Mouse (Mus musculus): Measurements from ENCODE around the gene Grin2d. TPM values are rescaled to one million over a fixed set of nuclear protein-coding genes. Genes with fewer than 3 reads are reported as not detected.
A peak's percentile ranks its signal among the peaks of the same experiment; 100 is the strongest.

Gene Grin2d
- total RNA-seq, 2 experiments from 2014 or later, result 0.44 to 0.64 TPM

GRCm38 (mm10) chr7:45793240-45793639 is 84.9 kb downstream of the Grin2d start:
- DNase-seq, result no peak
- intact Hi-C loops (cut with DNase I; ENCODE audit: low total_unique reads), result no loop called here

GRCm38 (mm10) chr7:45791756-45792490 is 86.3 kb downstream of the Grin2d start:
- no peak for DNase-seq
- intact Hi-C loops (cut with DNase I; ENCODE audit: low total_unique reads), result no loop called here

DNA sequence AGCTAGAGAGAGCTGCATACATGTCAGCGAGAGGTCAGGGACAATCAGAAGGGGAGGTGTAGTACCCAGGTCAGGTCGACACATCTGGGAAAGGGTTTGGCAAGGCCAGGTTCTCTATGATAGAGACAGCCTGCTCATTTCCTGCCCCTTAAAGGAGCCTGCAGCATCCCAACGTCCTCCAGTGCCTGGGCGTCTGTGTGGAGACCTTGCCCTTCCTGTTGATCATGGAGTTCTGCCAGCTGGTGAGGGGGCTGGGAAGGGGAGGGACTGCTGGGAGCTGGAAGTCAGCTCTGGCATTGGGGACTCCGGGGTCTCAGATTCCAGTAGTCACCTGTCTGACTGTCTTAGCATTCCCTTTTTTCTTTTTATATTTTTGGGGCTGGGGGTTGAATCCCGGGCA is 87.5 kb downstream of the Grin2d start:
- no peak for DNase-seq
- intact Hi-C loops (cut with DNase I; ENCODE audit: low total_unique reads), result no loop called here

DNA sequence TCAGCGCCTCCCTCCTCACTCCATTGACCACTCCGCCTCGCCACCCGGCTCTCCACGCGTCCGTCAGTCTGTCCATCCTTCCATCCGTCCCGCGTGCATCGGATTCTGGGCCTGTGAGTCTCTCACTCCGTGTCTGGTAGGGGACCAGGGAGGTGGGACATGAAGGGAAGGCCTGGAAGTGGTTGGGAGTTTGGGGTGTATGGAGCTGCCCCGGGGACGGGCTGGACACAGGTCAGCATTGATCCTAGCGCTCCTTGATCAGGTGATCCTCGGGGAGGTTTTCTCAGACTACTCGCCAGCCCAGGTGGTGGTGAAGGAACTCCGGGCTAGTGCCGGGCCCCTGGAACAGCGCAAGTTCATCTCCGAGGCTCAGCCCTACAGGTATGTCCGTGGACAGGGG is 90.5 kb downstream of the Grin2d start:
- DNase-seq, result no peak
- intact Hi-C loops (cut with DNase I; ENCODE audit: low total_unique reads), result no loop called here

DNA sequence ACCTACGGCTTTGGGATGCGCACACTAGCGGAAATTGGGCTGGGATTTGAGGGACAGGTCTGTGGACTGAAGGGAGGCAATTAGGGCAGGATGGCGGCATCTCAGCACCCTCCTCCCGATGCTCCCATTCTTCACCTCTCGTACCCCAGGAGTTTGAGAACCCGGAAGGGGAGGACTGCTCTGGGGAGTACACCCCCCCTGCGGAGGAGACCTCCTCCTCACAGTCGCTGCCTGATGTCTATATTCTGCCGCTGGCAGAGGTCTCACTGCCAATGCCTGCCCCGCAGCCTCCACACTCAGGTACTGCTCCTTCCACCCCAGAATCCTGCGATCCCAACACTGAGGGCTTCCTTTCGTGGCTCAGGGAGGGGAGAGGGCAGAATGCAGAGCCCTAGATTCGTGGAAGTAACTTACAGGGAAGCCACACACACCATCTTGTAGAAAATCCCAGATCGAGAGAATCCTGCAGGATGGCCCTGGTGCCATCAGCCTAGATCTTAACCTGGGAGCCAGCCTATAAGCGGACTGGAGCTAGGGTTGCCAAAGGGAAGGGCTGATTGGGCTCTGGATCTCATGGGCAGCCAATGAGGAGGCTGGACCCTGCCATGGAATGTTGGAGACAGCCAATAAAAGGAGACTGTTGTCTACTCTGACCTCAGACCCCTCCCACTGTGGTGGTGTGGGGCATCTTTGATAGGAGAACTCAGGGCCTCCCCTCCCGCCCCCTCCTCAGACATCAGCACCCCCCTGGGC is 91.3 kb downstream of the Grin2d start:
- no peak for DNase-seq
- intact Hi-C loops (cut with DNase I; ENCODE audit: low total_unique reads), result no loop called here

DNA sequence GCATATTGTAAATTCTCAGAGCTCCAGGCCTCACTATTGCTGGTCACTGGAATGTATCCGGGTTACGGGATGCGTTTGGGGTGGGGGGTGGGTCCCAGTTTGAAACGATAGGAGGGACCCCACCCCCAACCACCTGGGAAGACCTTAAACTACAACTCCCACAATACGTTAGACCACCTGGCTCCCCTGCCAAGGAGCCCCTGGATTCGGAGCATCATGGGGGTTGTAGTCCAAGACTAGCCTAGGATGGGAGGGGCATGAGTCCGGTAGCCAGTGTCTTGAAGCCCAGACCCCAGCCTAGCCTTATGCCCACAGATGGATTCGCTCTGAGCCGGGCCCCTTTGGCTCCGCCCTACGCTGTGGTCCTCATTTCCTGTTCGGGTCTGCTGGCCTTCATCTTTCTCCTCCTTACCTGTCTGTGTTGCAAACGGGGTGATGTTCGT is 92.0 kb downstream of the Grin2d start:
- no peak for DNase-seq
- intact Hi-C loops (cut with DNase I; ENCODE audit: low total_unique reads), result no loop called here

DNA sequence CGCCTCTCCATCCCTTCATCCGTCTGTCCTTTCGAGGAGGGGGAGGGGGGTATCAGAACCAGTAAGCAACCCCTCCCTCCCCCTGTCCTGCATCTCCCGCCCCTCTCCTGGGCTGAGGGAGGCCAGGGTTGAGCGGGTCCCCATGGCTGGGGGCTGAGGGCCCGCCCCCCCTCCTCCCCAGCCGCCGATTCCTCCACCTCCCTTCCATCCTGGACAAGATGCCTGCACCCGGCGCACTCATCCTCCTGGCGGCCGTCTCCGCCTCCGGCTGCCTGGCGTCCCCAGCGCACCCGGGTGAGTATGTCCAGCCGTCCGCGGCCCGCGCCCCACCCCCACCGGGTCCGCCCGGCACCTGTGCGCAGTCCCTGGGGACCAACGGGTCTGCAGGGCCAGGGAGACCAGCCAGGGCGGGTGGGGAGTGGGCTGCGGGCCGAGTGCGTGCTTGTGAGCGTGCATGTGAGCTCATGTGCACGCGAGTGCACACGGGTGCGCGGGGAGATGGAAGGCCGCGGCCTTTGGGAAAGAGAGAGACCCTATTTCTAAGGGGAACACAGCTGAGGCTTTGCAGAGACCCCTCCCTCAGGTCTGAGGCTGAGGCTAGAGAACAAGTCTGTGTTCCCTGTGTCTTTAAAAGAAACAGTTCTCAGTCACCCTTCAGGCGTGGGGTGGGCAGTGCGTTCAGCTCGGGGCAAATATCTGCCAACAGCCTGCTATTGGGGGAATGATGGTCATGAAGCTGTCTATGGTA is 92.6 kb downstream of the Grin2d start:
- intact Hi-C loops (cut with DNase I; ENCODE audit: low total_unique reads), result no loop called here
- DNase-seq, result no peak

DNA sequence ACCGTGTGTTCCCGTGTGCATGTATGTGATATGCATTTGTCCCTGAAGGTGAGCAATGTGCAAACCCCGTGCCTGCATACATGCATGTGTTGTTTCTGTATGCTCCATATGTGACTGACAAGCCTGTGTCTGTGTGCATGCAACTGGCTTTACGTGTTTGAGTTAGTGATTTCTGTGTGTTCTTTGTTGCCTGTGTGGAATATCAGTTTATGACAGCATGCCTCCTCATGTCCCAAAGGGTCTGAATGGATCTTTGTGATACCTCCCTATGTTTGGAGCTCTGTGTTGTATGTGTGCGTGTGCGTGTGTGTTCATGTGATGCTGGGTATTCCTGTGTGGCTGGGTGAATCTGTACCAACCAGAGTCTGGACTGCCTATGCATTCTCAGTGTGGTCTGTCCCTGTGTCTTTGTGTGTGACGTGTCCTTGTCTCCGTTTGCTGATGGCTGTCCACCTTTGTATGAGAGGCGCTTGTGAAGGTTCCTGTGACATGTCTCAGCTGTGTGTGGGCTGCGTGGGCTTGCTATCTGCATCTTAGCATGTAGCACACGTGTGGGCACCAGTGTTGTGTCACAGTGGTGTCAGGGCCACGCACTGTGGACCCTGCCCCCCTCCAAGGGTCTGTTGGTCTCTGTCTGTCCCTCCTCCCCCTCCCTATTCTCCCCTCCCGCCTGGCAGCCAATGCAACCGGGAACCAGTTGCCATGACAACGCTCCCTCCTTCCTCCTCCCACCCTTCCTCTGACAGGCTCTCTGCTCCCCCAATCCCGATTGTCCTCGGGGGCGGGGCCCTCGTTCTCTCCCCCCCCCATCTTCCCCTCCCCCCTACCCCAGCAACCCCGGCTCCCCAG is 93.4 kb downstream of the Grin2d start, which contains the start of gene Sult2b1:
Gene Sult2b1, minus strand, starts transcription at position 146 of the 849 bp plus-strand sequence.
- intact Hi-C loops (cut with DNase I; ENCODE audit: low total_unique reads), result no loop called here
- DNase-seq, result peak; percentile 39

GRCm38 (mm10) chr7:45783511-45784091 is 94.6 kb downstream of the Grin2d start, which contains the start of gene Lmtk3:
Gene Lmtk3 (plus strand): TSS chr7:45783738.
- intact Hi-C loops (cut with DNase I; ENCODE audit: low total_unique reads), result no loop called here
- peak; percentile 43 for DNase-seq

DNA sequence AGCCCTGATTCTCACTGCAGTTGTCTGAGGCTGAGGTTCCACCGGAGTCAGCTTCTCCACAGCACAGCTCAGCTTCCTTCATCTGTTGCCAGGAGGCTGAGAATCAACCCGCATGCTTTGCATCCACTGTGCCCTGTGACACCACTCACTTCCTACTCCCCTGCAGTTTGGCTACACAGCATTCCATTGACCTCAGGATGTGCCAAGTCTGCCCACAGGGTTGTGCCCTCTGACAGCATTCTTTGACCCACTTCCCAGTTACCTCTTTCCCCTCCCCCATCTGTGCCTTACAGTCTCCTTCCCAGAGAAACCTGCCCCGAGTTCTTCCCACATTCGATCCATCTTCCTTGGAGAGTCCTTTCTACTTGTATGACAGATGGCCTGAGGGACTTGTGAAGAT is 95.9 kb downstream of the Grin2d start:
- intact Hi-C loops (cut with DNase I; ENCODE audit: low total_unique reads), result no loop called here
- DNase-seq, result no peak

Other genes with a start within 250 kb of the Grin2d start
- gene Mamstr, start 238.4 kb downstream of the Grin2d start, total RNA-seq (2021), result 10 to 100 TPM; 60.3 to 85.3 TPM
- gene Fut2, start 212.0 kb downstream of the Grin2d start, total RNA-seq (2021), result under 1 TPM; 0.58 to 0.66 TPM
- gene Ntn5, start 194.4 kb downstream of the Grin2d start, total RNA-seq (2021), result under 1 TPM; 0.51 to 0.62 TPM
- gene Sec1, start 184.0 kb downstream of the Grin2d start, total RNA-seq (2021), result under 1 TPM; 0.18 to 0.31 TPM
- gene Car11, start 178.5 kb downstream of the Grin2d start, total RNA-seq (2021), result 1 to 10 TPM; 4.5 to 4.6 TPM
- 10 to 100 TPM; 20.6 to 32.8 TPM for gene Dbp, start 173.3 kb downstream of the Grin2d start, total RNA-seq (2021)
- gene Rpl18, start 162.9 kb downstream of the Grin2d start, total RNA-seq (2021), result 100 to 1,000 TPM; 607 to 662 TPM
- gene Sphk2, start 160.4 kb downstream of the Grin2d start, total RNA-seq (2021), result 10 to 100 TPM; 12.0 to 13.2 TPM
- under 1 TPM; 0.16 TPM for gene Fam83e, start 157.2 kb downstream of the Grin2d start, total RNA-seq (2021)
- not detected for gene Spaca4, start 152.6 kb downstream of the Grin2d start, total RNA-seq (2021)
- gene Lmtk3, start 94.6 kb downstream of the Grin2d start, total RNA-seq (2021), result under 1 TPM; 0.11 to 0.39 TPM
- gene Sult2b1, start 93.7 kb downstream of the Grin2d start, total RNA-seq (2021), result not detected
- 10 to 100 TPM; 34.6 to 35.8 TPM for gene Cyth2, start 63.8 kb downstream of the Grin2d start, total RNA-seq (2021)
- gene Kcnj14, start 53.6 kb downstream of the Grin2d start, total RNA-seq (2021), result under 1 TPM; 0.16 to 0.18 TPM
- gene Grwd1, start 47.4 kb downstream of the Grin2d start, total RNA-seq (2021), result 10 to 100 TPM; 10.5 to 16.5 TPM
- gene Kdelr1, start 5.6 kb downstream of the Grin2d start, total RNA-seq (2021), result 10 to 100 TPM; 64.2 to 68.5 TPM
- gene Syngr4, start 18.3 kb upstream of the Grin2d start, total RNA-seq (2021), result under 1 TPM in 1 of 2 experiments, not detected in 1; 0.24 TPM
- 10 to 100 TPM; 49.2 to 61.0 TPM for gene Tmem143, start 18.6 kb upstream of the Grin2d start, total RNA-seq (2021)
- 10 to 100 TPM; 21.5 to 31.1 TPM for gene Emp3, start 43.0 kb upstream of the Grin2d start, total RNA-seq (2021)
- gene Ccdc114, start 45.7 kb upstream of the Grin2d start, total RNA-seq (2021), result under 1 TPM; 0.39 to 0.78 TPM
- under 1 TPM; 0.07 to 0.21 TPM for gene Abcc6, start 151.9 kb upstream of the Grin2d start, total RNA-seq (2021)
- 10 to 100 TPM; 40.3 to 42.2 TPM for gene Nomo1, start 155.3 kb upstream of the Grin2d start, total RNA-seq (2021)
- gene Kcnj11, start 222.4 kb upstream of the Grin2d start, total RNA-seq (2021), result 10 to 100 TPM; 70.7 to 71.9 TPM